Mouse (Mus musculus) embryo, embryonic 11.5 days (tissue): ENCODE results near the gene Trir.

Experiments
- DNase-seq: peaks from one replicate; pipeline ENCODE4 v3.0.0-alpha.2; 2012; ENCODE audit warnings: low read depth, low spot score

The Trir gene

GRCm38 (mm10) chr8:85036381-85036717, 9.7 kb downstream of the Trir start:
- DNase-seq, result no peak

GRCm38 (mm10) chr8:85036718-85037365, 10.2 kb downstream of the Trir start, which contains the start of gene Tnpo2:
TSS of gene Tnpo2 (plus strand) at chr8:85036915.
- peak; percentile 88 for DNase-seq

- DNase-seq, result no peak
These were observed 10.7 kb downstream of the Trir start for GRCm38 (mm10) chr8:85037366-85037680.

GRCm38 (mm10) chr8:85037681-85038531, 11.3 kb downstream of the Trir start:
- no peak for DNase-seq

- no peak for DNase-seq
These were observed 17.0 kb downstream of the Trir start for GRCm38 (mm10) chr8:85043619-85044018.

GRCm38 (mm10) chr8:85057367-85057766, 30.7 kb downstream of the Trir start:
- DNase-seq, result no peak

GRCm38 (mm10) chr8:85059879-85060616, 33.4 kb downstream of the Trir start, which contains the start of gene Fbxw9:
TSS of gene Fbxw9 (plus strand) at chr8:85060055.
- DNase-seq, result peak; percentile 88

- no peak for DNase-seq
These were observed 36.0 kb downstream of the Trir start for GRCm38 (mm10) chr8:85062603-85063002.

GRCm38 (mm10) chr8:85065213-85065612, 38.6 kb downstream of the Trir start:
- DNase-seq, result no peak

- no peak for DNase-seq
These were observed 40.5 kb downstream of the Trir start for GRCm38 (mm10) chr8:85067155-85067554.

- no peak for DNase-seq
These were observed 41.4 kb downstream of the Trir start, which contains the start of gene Gm5741 for GRCm38 (mm10) chr8:85067982-85068381. TSS of gene Gm5741 (minus strand) at chr8:85067982.

GRCm38 (mm10) chr8:85071041-85071440, 44.4 kb downstream of the Trir start:
- no peak for DNase-seq

- DNase-seq, result peak; percentile 83
These were observed 45.1 kb downstream of the Trir start, which contains the start of gene Dhps for GRCm38 (mm10) chr8:85071514-85072281. TSS of gene Dhps (plus strand) at chr8:85071757.

- no peak for DNase-seq
These were observed 45.8 kb downstream of the Trir start for GRCm38 (mm10) chr8:85072364-85072929.

- no peak for DNase-seq
These were observed 46.5 kb downstream of the Trir start for GRCm38 (mm10) chr8:85073041-85073612.

GRCm38 (mm10) chr8:85074167-85074566, 47.5 kb downstream of the Trir start:
- DNase-seq, result no peak

- DNase-seq, result no peak
These were observed 48.0 kb downstream of the Trir start for GRCm38 (mm10) chr8:85074617-85075016.

- DNase-seq, result no peak
These were observed 49.4 kb downstream of the Trir start for GRCm38 (mm10) chr8:85076001-85076400.

- DNase-seq, result peak; percentile 71
These were observed 50.4 kb downstream of the Trir start for GRCm38 (mm10) chr8:85076993-85077392.
